Mouse (Mus musculus) kidney, postnatal 25 days (tissue): ENCODE measurements at regions not wholly inside any gene's neighbourhood (a gene's known extent, or its start where the extent isn't known, plus 50 kb on each side); places are given as distances from the start of the nearest gene placed in this dataset.

Experiments used
- DNase-seq, 2 experiments: peaks; one replicate each; pipeline ENCODE4 v3.0.0; 2021; ENCODE audit warnings: mixed read lengths in 2 of 2

GRCm38 (mm10) chr6:51256631-51257030 is 175.8 kb upstream of the Nfe2l3 start:
- DNase-seq, result no peak

- DNase-seq, result no peak
These were observed 174.9 kb upstream of the Nfe2l3 start for GRCm38 (mm10) chr6:51257524-51257923.

GRCm38 (mm10) chr6:51258304-51258703 is 174.2 kb upstream of the Nfe2l3 start:
- no peak for DNase-seq

- no peak for DNase-seq
These were observed 168.9 kb upstream of the Nfe2l3 start for GRCm38 (mm10) chr6:51263595-51263994.

- DNase-seq, result no peak
These were observed 167.1 kb upstream of the Nfe2l3 start for GRCm38 (mm10) chr6:51265329-51265728.

- no peak for DNase-seq
These were observed 165.7 kb upstream of the Nfe2l3 start for GRCm38 (mm10) chr6:51266721-51267120.

- no peak for DNase-seq
These were observed 164.6 kb upstream of the Nfe2l3 start for GRCm38 (mm10) chr6:51267888-51268287.

GRCm38 (mm10) chr6:51268931-51269330 is 163.5 kb upstream of the Nfe2l3 start:
- DNase-seq, result no peak

- DNase-seq, result no peak
These were observed 162.9 kb upstream of the Nfe2l3 start for GRCm38 (mm10) chr6:51269617-51270016.

- peak; percentile 86 to 93 for DNase-seq
These were observed 162.0 kb upstream of the Nfe2l3 start for GRCm38 (mm10) chr6:51270216-51271127.

- no peak for DNase-seq
These were observed 161.4 kb upstream of the Nfe2l3 start for GRCm38 (mm10) chr6:51271128-51271480.

GRCm38 (mm10) chr6:51272136-51272736 is 160.2 kb upstream of the Nfe2l3 start:
- DNase-seq, result no peak

GRCm38 (mm10) chr6:51279491-51279890 is 153.0 kb upstream of the Nfe2l3 start:
- no peak for DNase-seq

GRCm38 (mm10) chr6:51280231-51280630 is 152.2 kb upstream of the Nfe2l3 start:
- no peak for DNase-seq

GRCm38 (mm10) chr6:51283916-51284706 is 148.4 kb upstream of the Nfe2l3 start:
- DNase-seq, result no peak

- DNase-seq, result no peak
These were observed 147.6 kb upstream of the Nfe2l3 start for GRCm38 (mm10) chr6:51284881-51285280.

GRCm38 (mm10) chr6:51286836-51287235 is 145.6 kb upstream of the Nfe2l3 start:
- DNase-seq, result no peak

- DNase-seq, result no peak
These were observed 145.1 kb upstream of the Nfe2l3 start for GRCm38 (mm10) chr6:51287383-51287782.

- DNase-seq, result no peak
These were observed 144.7 kb upstream of the Nfe2l3 start for GRCm38 (mm10) chr6:51287807-51288206.

GRCm38 (mm10) chr6:51288306-51289066 is 144.0 kb upstream of the Nfe2l3 start:
- DNase-seq, result no peak

GRCm38 (mm10) chr6:51289067-51289725 is 143.3 kb upstream of the Nfe2l3 start:
- no peak for DNase-seq
